Mouse (Mus musculus) liver, embryonic 14.5 days (tissue): ENCODE measurements around the gene Sim1.

Source experiments
- CTCF ChIP-seq: IDR thresholded peaks from 2 replicates; pipeline ENCODE4 v1.5.1; 2016; ENCODE audit warnings: antibody characterized with exemption, low read depth, control low read depth
- EP300 ChIP-seq: IDR thresholded peaks from 2 replicates; pipeline ENCODE4 v1.6.1; 2016; ENCODE audit warnings: antibody characterized with exemption, low read depth

DNA sequence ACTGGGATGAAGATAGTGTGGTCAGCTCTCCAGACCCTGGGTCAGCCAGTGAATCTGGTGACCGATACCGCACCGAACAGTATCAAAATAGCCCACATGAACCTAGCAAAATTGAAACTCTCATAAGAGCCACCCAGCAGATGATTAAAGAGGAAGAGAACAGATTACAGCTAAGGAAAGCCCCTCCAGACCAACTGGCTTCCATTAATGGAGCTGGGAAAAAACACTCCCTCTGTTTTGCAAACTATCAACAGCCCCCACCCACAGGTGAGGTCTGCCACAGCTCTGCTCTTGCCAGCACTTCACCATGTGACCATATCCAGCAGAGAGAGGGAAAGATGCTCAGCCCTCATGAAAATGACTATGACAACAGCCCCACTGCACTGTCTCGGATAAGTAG is 89.1 kb downstream of the Sim1 start:
- TF ChIP-seq CTCF: no peak
- no peak for TF ChIP-seq EP300
